Comparison of ENCODE assay signal across 13 mouse cellular contexts in the genomic region with DNA sequence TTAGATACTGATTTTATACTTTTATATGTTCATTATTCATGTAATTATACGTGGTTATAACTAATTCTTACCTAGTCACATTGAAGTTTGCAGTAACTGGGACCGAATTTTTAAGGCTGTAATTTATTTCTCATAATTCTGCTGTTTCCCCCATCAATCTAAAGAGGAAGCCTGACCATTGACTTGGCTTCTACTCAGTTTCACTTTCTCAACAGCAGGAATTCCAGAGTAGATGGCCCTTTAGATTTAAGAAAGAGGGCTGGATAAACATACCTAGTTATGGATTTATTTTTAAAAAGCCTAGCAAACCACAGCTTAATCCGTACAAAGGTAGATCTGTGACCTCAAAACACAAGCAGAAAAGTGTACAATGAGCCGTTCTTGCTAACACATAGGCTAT. TPM values are rescaled to one million over a fixed set of nuclear protein-coding genes. Genes with fewer than 3 reads are reported as not detected.
DNase-seq lines count a peak whose midpoint lies in the region; ATAC-seq and TF ChIP-seq lines count a peak whose summit lies in the region.
"Had no signal": no experiment of that assay in that cellular context is flagged by ENCODE, and none has a peak within 500 bp of the region (broad histone marks: within the 10 kb centered on the region; RNA-seq: fewer than 3 reads in every experiment).

No protein-coding gene starts in this region.

- H3K4me1 ChIP-seq in heart, adult 2 months (ENCODE audit: control insufficient read depth, insufficient read depth, low read length), result no peaks in the 10 kb centered on the region
- peaks cover 10% of the 10 kb centered on the region for H3K4me1 ChIP-seq in heart, embryonic 10.5 days
- no peaks in the 10 kb centered on the region for H3K4me1 ChIP-seq in lung, postnatal 0 days (ENCODE audit: insufficient read depth, low read depth, low read length)
- H3K4me1 ChIP-seq in lung, adult 2 months (ENCODE audit: control insufficient read depth, insufficient read depth, low read length), result peaks cover 3% of the 10 kb centered on the region
- H3K4me1 ChIP-seq in bone marrow macrophage, adult 2 months (ENCODE audit: control insufficient read depth, insufficient read depth, low read length), result peaks cover 12% of the 10 kb centered on the region
- H3K4me1 ChIP-seq in hindbrain, embryonic 13.5 days (replicated peaks), result peaks cover 14% of the 10 kb centered on the region

- WGBS in heart, adult 2 months, result 70% methylated on average over 4 of the region's 4 CpGs
- WGBS in heart, embryonic 10.5 days, result 85% methylated on average over 4 of the region's 4 CpGs
- 54% methylated on average over 4 of the region's 4 CpGs for WGBS in lung, postnatal 0 days
- WGBS in lung, adult 2 months, result 50% methylated on average over 4 of the region's 4 CpGs
- WGBS in hindbrain, embryonic 13.5 days, result 87% methylated on average over 4 of the region's 4 CpGs

- no peaks in the 10 kb centered on the region for H3K36me3 ChIP-seq in heart, adult 2 months (ENCODE audit: control insufficient read depth, insufficient read depth, low read length)
- no peaks in the 10 kb centered on the region for H3K36me3 ChIP-seq in heart, embryonic 10.5 days
- no peaks in the 10 kb centered on the region for H3K36me3 ChIP-seq in lung, postnatal 0 days (ENCODE audit: insufficient read depth, low read length)
- H3K36me3 ChIP-seq in hindbrain, embryonic 13.5 days, result no peaks in the 10 kb centered on the region
- H3K36me3 ChIP-seq: forebrain, embryonic 12.5 days; heart, embryonic 15.5 days; liver, embryonic 15.5 days; midbrain, embryonic 13.5 days had no signal

- no peak for TF ChIP-seq CTCF in heart, adult 2 months (IDR thresholded peaks at IDR 0.05)
- TF ChIP-seq CTCF in lung, postnatal 0 days (IDR thresholded peaks at IDR 0.05), result no peak
- TF ChIP-seq CTCF in lung, adult 2 months (IDR thresholded peaks at IDR 0.05; ENCODE audit: insufficient read depth, low read length), result no peak
- no peak for TF ChIP-seq CTCF in bone marrow macrophage, adult 2 months (IDR thresholded peaks at IDR 0.05; ENCODE audit: low read depth, low read length)

- TF ChIP-seq POLR2A in heart, adult 2 months (IDR thresholded peaks at IDR 0.05; ENCODE audit: insufficient read depth, low read depth, low read length), result no peak
- no peak for TF ChIP-seq POLR2A in lung, adult 2 months (IDR thresholded peaks at IDR 0.05; ENCODE audit: borderline replicate concordance, extremely low read depth, low read depth, low read length)
- no peak for TF ChIP-seq POLR2A in bone marrow macrophage, adult 2 months (IDR thresholded peaks at IDR 0.05; ENCODE audit: borderline replicate concordance, low read depth, low read length)

- no peak for DNase-seq in heart, adult 2 months
- no peak for DNase-seq in heart, embryonic 10.5 days (ENCODE audit: low spot score)
- peak; percentile 56 for DNase-seq in lung, postnatal 0 days (ENCODE audit: low spot score)
- no peak for DNase-seq in lung, adult 2 months
- DNase-seq: thymus, postnatal 4 days had no signal

- no peak for TF ChIP-seq EP300 in heart, adult 2 months (IDR thresholded peaks at IDR 0.05; ENCODE audit: insufficient read depth, low read depth, low read length)
- TF ChIP-seq EP300 in lung, postnatal 0 days (IDR thresholded peaks at IDR 0.05), result no peak

- 0 out of 2 replicates have a peak overlapping the region, but pooled peaks have one; percentile 17 for H3K4me2 ChIP-seq in lung, postnatal 0 days (replicated peaks; ENCODE audit: low read depth, low read length)
- no peak overlapping the region for H3K4me2 ChIP-seq in hindbrain, embryonic 13.5 days

- H3K9me3 ChIP-seq in heart, embryonic 10.5 days, result no peaks in the 10 kb centered on the region
- no peaks in the 10 kb centered on the region for H3K9me3 ChIP-seq in lung, postnatal 0 days (ENCODE audit: low read length)
- no peaks in the 10 kb centered on the region for H3K9me3 ChIP-seq in hindbrain, embryonic 13.5 days
- H3K9me3 ChIP-seq: forebrain, embryonic 12.5 days; heart, embryonic 15.5 days; liver, embryonic 15.5 days; midbrain, embryonic 13.5 days had no signal

- no peak overlapping the region for H3K9ac ChIP-seq in heart, adult 2 months (ENCODE audit: low read depth, low read length)
- no peak overlapping the region for H3K9ac ChIP-seq in lung, postnatal 0 days (replicated peaks; ENCODE audit: low read depth)
- no peak overlapping the region for H3K9ac ChIP-seq in hindbrain, embryonic 13.5 days

- H3K27me3 ChIP-seq in heart, adult 2 months (ENCODE audit: control insufficient read depth, insufficient read depth, low read length), result no peaks in the 10 kb centered on the region
- no peaks in the 10 kb centered on the region for H3K27me3 ChIP-seq in heart, embryonic 10.5 days (ENCODE audit: insufficient read depth, poor library complexity, severe bottlenecking)
- H3K27me3 ChIP-seq in lung, postnatal 0 days (replicated peaks; ENCODE audit: insufficient read depth, low read length), result no peaks in the 10 kb centered on the region
- H3K27me3 ChIP-seq in hindbrain, embryonic 13.5 days, result no peaks in the 10 kb centered on the region
- H3K27me3 ChIP-seq: forebrain, embryonic 12.5 days; heart, embryonic 15.5 days; midbrain, embryonic 13.5 days; Patski had no signal

- intact Hi-C loops in heart, adult 2 months (cut with DNase I), result loop anchor here (5.0 kb wide), 2 partner anchors 56 to 76 kb away; no protein-coding TSS in a partner anchor

- ATAC-seq in lung, postnatal 0 days, result no peak
- ATAC-seq in hindbrain, embryonic 13.5 days (ENCODE audit: low FRiP score), result no peak
- no peak for ATAC-seq in erythroid progenitor cell, adult 5-6 weeks (replicated peaks; ENCODE audit: low FRiP score, poor library complexity, severe bottlenecking)

- peak overlapping the region; percentile 79 for H3K27ac ChIP-seq in heart, adult 2 months
- H3K27ac ChIP-seq in heart, embryonic 10.5 days, result no peak overlapping the region
- H3K27ac ChIP-seq in lung, postnatal 0 days (ENCODE audit: low read length), result peak overlapping the region; percentile 38; the same call in 1 of the 2 replicates
- peak overlapping the region; percentile 85 for H3K27ac ChIP-seq in bone marrow macrophage, adult 2 months (ENCODE audit: insufficient read depth, low read depth, low read length)
- H3K27ac ChIP-seq in hindbrain, embryonic 13.5 days, result no peak overlapping the region
- H3K27ac ChIP-seq: liver, embryonic 15.5 days; midbrain, embryonic 13.5 days had no signal

- no peaks in the 10 kb centered on the region for H3K79me2 ChIP-seq in heart, adult 2 months (replicated peaks; ENCODE audit: control insufficient read depth, insufficient read depth, low read length)

- peak overlapping the region; percentile 67 for H3K4me3 ChIP-seq in heart, adult 2 months
- H3K4me3 ChIP-seq in heart, embryonic 10.5 days, result no peak overlapping the region
- no peak overlapping the region for H3K4me3 ChIP-seq in lung, postnatal 0 days (ENCODE audit: low read depth, low read length)
- no peak overlapping the region for H3K4me3 ChIP-seq in lung, adult 2 months (replicated peaks; ENCODE audit: extremely low read depth, low read depth, low read length)
- H3K4me3 ChIP-seq in bone marrow macrophage, adult 2 months (ENCODE audit: insufficient read depth, low read length), result no peak overlapping the region; the same call in 1 of the 2 replicates
- H3K4me3 ChIP-seq in hindbrain, embryonic 13.5 days, result no peak overlapping the region

RNA-seq across cellular contexts. Expression of a gene that starts 9.8 kb away (rescaled TPM):
- total RNA-seq in heart, adult 2 months (2021), result 10 to 100 TPM; 16.1 to 20.2 TPM
- 17.7 and 21.9 TPM in 2 replicates for polyA plus RNA-seq in heart, adult 2 months (2012; rRNA removed)
- polyA plus RNA-seq in heart, embryonic 10.5 days (2016; fragmentation: Nextera tagmentation; extraction: Ambion mirVana), result 33.7 and 34.1 TPM in 2 replicates
- 43.6 and 44.9 TPM in 2 replicates for polyA plus RNA-seq in lung, postnatal 0 days (2015; fragmentation: Nextera tagmentation; extraction: Ambion mirVana)
- polyA plus RNA-seq in lung, adult 2 months (2012; rRNA removed), result 57.1 and 57.9 TPM in 2 replicates
- polyA plus RNA-seq in bone marrow macrophage, adult 2 months (2012; ENCODE audit: insufficient read depth, insufficient read length, missing spikeins), result 13.2 and 13.8 TPM in 2 replicates
- polyA plus RNA-seq in hindbrain, embryonic 13.5 days (2015; fragmentation: Nextera tagmentation; extraction: Ambion mirVana), result 32.7 and 34.9 TPM in 2 replicates
- 46.1 and 61.6 TPM in 2 replicates for total RNA-seq in erythroid progenitor cell, adult 5-6 weeks (2015; ENCODE audit: low replicate concordance)
- 53.1 and 54.3 TPM in 2 replicates for total RNA-seq in erythroid progenitor cell, adult 5-6 weeks (2017; ENCODE audit: low replicate concordance)

Comparison
In these comparisons a context has a peak if more than half of its experiments do, and no peak if none do; other contexts are left out.
1. H3K27ac ChIP-seq: peak in heart, adult 2 months (single experiment), lung, postnatal 0 days (single experiment) and bone marrow macrophage, adult 2 months (single experiment); none in heart, embryonic 10.5 days (single experiment) and hindbrain, embryonic 13.5 days (single experiment).